Mouse (Mus musculus): ENCODE measurements around the gene Qtrt2.

The Qtrt2 gene

GRCm38 (mm10) chr16:43925846-43926245 is 763 bp downstream of the Qtrt2 start:
- DNase-seq (ENCODE audit: low spot score in 2 of 2): no peak

- no peak for DNase-seq (ENCODE audit: low spot score in 2 of 2)
Observed at GRCm38 (mm10) chr16:43925001-43925558, 1.5 kb downstream of the Qtrt2 start.

GRCm38 (mm10) chr16:43922630-43923029 is 4.0 kb downstream of the Qtrt2 start:
- DNase-seq (ENCODE audit: low spot score in 2 of 2): no peak

GRCm38 (mm10) chr16:43922024-43922423 is 4.6 kb downstream of the Qtrt2 start:
- no peak for DNase-seq (ENCODE audit: low spot score in 2 of 2)

GRCm38 (mm10) chr16:43918867-43919266 is 7.7 kb downstream of the Qtrt2 start:
- no peak for DNase-seq (ENCODE audit: low spot score in 2 of 2)

GRCm38 (mm10) chr16:43908881-43909280 is 17.7 kb downstream of the Qtrt2 start:
- no peak for DNase-seq (ENCODE audit: low spot score in 2 of 2)

- no peak for DNase-seq (ENCODE audit: low spot score in 2 of 2)
Observed at GRCm38 (mm10) chr16:43900571-43900970, 26.0 kb downstream of the Qtrt2 start.

GRCm38 (mm10) chr16:43900138-43900537 is 26.5 kb downstream of the Qtrt2 start:
- DNase-seq (ENCODE audit: low spot score in 2 of 2): no peak

- no peak for DNase-seq (ENCODE audit: low spot score in 2 of 2)
Observed at GRCm38 (mm10) chr16:43894501-43894900, 32.1 kb downstream of the Qtrt2 start.

GRCm38 (mm10) chr16:43890747-43891336 is 35.8 kb downstream of the Qtrt2 start:
- no peak for DNase-seq (ENCODE audit: low spot score in 2 of 2)

- no peak for DNase-seq (ENCODE audit: low spot score in 2 of 2)
Observed at GRCm38 (mm10) chr16:43890005-43890336, 36.6 kb downstream of the Qtrt2 start.

GRCm38 (mm10) chr16:43889208-43890004 is 37.2 kb downstream of the Qtrt2 start, which contains the start of gene Ccdc191:
Gene Ccdc191 (plus strand): TSS chr16:43889800.
- peak; percentile 94 to 99 for DNase-seq (ENCODE audit: low spot score in 2 of 2)

- no peak for DNase-seq (ENCODE audit: low spot score in 2 of 2)
Observed at GRCm38 (mm10) chr16:43882329-43882728, 44.3 kb downstream of the Qtrt2 start.

GRCm38 (mm10) chr16:43881636-43882035 is 45.0 kb downstream of the Qtrt2 start:
- DNase-seq (ENCODE audit: low spot score in 2 of 2): no peak

- DNase-seq (ENCODE audit: low spot score in 2 of 2): no peak
Observed at GRCm38 (mm10) chr16:43879769-43880168, 46.8 kb downstream of the Qtrt2 start.

GRCm38 (mm10) chr16:43871419-43871818 is 55.2 kb downstream of the Qtrt2 start:
- no peak for DNase-seq (ENCODE audit: low spot score in 2 of 2)

- DNase-seq (ENCODE audit: low spot score in 2 of 2): no peak
Observed at GRCm38 (mm10) chr16:43869805-43870204, 56.8 kb downstream of the Qtrt2 start.

- DNase-seq (ENCODE audit: low spot score in 2 of 2): no peak
Observed at GRCm38 (mm10) chr16:43860624-43861023, 66.0 kb downstream of the Qtrt2 start.

GRCm38 (mm10) chr16:43858941-43859476 is 67.6 kb downstream of the Qtrt2 start:
- DNase-seq (ENCODE audit: low spot score in 2 of 2): no peak

GRCm38 (mm10) chr16:43849839-43850238 is 76.8 kb downstream of the Qtrt2 start:
- DNase-seq (ENCODE audit: low spot score in 2 of 2): no peak

GRCm38 (mm10) chr16:43841236-43841635 is 85.4 kb downstream of the Qtrt2 start:
- no peak for DNase-seq (ENCODE audit: low spot score in 2 of 2)

- DNase-seq (ENCODE audit: low spot score in 2 of 2): no peak
Observed at GRCm38 (mm10) chr16:43831957-43832356, 94.7 kb downstream of the Qtrt2 start.

- no peak for DNase-seq (ENCODE audit: low spot score in 2 of 2)
Observed at GRCm38 (mm10) chr16:43827492-43827891, 99.1 kb downstream of the Qtrt2 start.

Data from urinary bladder, adult 18-20 months (tissue).